Mouse (Mus musculus) neural tube, embryonic 13.5 days (tissue): ENCODE measurements around the gene Lrig1. TPM values are rescaled to one million over a fixed set of nuclear protein-coding genes. Genes with fewer than 3 reads are reported as not detected.
A peak's percentile ranks its signal among the peaks of the same experiment; 100 is the strongest.

ENCODE experiments used
- ATAC-seq: fragments of 200-750 bp; cut with Nextera tagmentation; 2 replicates; pipeline ENCODE4 v1.8.0; 2017; ENCODE audit warnings: low read depth, mild to moderate bottlenecking, moderate TSS enrichment, moderate library complexity
- H3K27ac ChIP-seq: fragments of 300-500 bp; sonication (generic); replicated peaks from 2 replicates; pipeline ENCODE4 v1.5.1; 2015; ENCODE audit warnings: moderate library complexity, mild to moderate bottlenecking, inconsistent platforms
- H3K27me3 ChIP-seq: fragments of 300-500 bp; sonication (generic); 2 replicates; pipeline ENCODE4 v1.6.1; 2015; ENCODE audit warnings: mild to moderate bottlenecking, inconsistent platforms
- H3K36me3 ChIP-seq: fragments of 300-500 bp; sonication (generic); 2 replicates; pipeline ENCODE4 v1.6.1; 2015; ENCODE audit warnings: mild to moderate bottlenecking, inconsistent platforms
- H3K4me1 ChIP-seq: fragments of 300-500 bp; sonication (generic); replicated peaks from 2 replicates; pipeline ENCODE4 v1.6.1; 2015; ENCODE audit warnings: inconsistent platforms
- H3K4me2 ChIP-seq: fragments of 300-500 bp; sonication (generic); 2 replicates; pipeline ENCODE4 v1.6.1; 2015; ENCODE audit warnings: inconsistent platforms, mild to moderate bottlenecking, moderate library complexity
- H3K4me3 ChIP-seq: fragments of 300-500 bp; sonication (generic); 2 replicates; pipeline ENCODE4 v1.5.1; 2015; ENCODE audit warnings: mild to moderate bottlenecking, inconsistent platforms
- H3K9ac ChIP-seq: fragments of 300-500 bp; sonication (generic); 2 replicates; pipeline ENCODE4 v1.6.1; 2015; ENCODE audit warnings: moderate library complexity, mild to moderate bottlenecking, inconsistent platforms
- H3K9me3 ChIP-seq: fragments of 300-500 bp; sonication (generic); 2 replicates; pipeline ENCODE4 v1.6.1; 2016; ENCODE audit warnings: inconsistent platforms
- WGBS: fragments of 180-500 bp; shearing (Covaris S2); methylation state at CpG from one replicate; pipeline ENCODE4 v1.1.7; 2015; 5-methylcytosine and 5-hydroxymethylcytosine counted together
- polyA plus RNA-seq: library from polyadenylated mRNA; unstranded; fragments of >200 nt; fragmentation: Nextera tagmentation; extraction: Ambion mirVana; gene quantifications from 2 replicates; pipeline ENCODE4 v1.2.1, GENCODE M21; 2015

Gene Lrig1
- polyA plus RNA-seq, 1 experiment from 2014 or later = 12.9 TPM

DNA sequence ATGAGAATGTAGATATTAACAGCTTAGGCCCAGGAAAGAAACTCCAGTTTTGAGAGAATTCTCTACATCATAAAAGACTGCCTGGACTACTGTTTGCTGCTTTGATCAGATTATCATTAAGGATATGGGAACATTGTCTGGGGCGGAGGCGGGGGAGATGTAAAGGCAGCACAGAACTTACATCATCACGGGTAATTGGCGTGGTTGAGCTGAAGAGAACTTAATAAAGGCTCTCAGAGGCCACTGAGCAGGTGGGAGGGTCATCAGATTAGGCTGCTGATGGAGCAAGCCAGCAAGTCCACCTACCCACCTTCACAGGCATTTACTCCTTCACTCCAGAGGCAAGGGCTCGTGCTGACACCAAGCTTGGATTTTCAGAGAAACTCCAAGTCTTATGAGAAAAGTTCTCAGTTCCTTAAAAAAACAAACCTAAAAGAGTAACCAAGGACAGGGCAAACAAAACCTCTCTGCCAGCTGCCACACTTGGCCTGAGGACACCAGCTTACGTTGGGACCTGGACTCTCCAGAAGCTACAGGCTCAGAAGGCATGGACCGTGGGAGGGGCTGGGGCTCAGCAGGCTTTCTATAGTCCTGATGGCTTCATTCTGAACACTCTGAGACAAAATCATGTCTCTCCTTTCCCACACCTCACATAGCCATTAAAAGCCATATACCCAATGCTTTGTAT, 33.4 kb downstream of the Lrig1 start:
- no peak overlapping the region for H3K9ac ChIP-seq
- no peak for ATAC-seq
- 65% methylated on average over 7 of the region's 7 CpGs for WGBS
- peaks cover 2% of the 10 kb centered on the region; the same call in 1 of the 2 replicates for H3K36me3 ChIP-seq
- no peak overlapping the region for H3K4me3 ChIP-seq
- no peaks in the 10 kb centered on the region for H3K9me3 ChIP-seq
- H3K27me3 ChIP-seq = no peaks in the 10 kb centered on the region; the same call in 1 of the 2 replicates
- no peak overlapping the region for H3K27ac ChIP-seq
- peaks cover 60% of the 10 kb centered on the region for H3K4me1 ChIP-seq
- no peak overlapping the region for H3K4me2 ChIP-seq

DNA sequence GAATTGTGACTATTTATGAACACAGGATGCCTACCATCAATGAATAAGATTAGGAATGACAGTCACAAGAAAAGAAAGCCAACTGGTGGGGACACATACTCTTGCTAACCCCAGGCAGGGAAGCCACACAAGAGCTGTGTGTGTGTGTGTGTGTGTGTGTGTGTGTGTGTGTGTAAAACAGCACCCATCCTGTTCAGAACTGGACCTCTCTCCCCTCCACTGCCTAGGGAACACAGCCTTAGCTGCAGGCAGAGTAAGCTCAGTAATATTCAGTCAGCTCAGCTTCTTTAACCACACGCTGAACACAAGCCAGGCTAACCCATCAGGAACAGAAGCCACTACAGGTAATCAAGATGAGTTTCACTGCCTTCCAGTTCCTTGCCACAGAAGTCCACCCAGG, 34.3 kb downstream of the Lrig1 start:
- H3K27me3 ChIP-seq = no peaks in the 10 kb centered on the region; the same call in 1 of the 2 replicates
- H3K9ac ChIP-seq = no peak overlapping the region
- H3K4me1 ChIP-seq = peaks cover 52% of the 10 kb centered on the region
- 42% methylated on average over 1 of the region's 1 CpGs for WGBS
- H3K27ac ChIP-seq = no peak overlapping the region
- peak; percentile 54; the same call in 1 of the 2 replicates for ATAC-seq
- H3K4me3 ChIP-seq = no peak overlapping the region
- peaks cover 3% of the 10 kb centered on the region; the same call in 1 of the 2 replicates for H3K36me3 ChIP-seq
- H3K4me2 ChIP-seq = no peak overlapping the region
- H3K9me3 ChIP-seq = no peaks in the 10 kb centered on the region

DNA sequence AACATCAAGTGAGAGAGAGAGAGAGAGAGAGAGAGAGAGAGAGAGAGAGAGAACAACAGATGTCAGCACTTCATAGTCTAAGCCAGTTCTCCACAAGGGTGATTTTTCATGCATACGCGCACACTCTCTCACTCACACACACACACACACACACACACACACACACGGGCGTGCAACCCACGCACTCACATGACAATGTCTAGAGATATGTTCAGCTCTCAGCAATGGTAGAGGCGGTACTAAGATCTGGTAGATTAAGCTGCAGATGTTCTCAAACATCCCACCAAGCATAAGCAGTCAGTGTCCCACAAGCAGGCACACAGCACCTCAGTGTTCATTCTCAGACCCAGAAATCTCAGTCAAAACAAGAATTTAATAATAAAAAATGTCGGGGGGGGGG, 34.7 kb downstream of the Lrig1 start:
- H3K4me2 ChIP-seq = no peak overlapping the region
- H3K4me3 ChIP-seq = no peak overlapping the region
- no peak for ATAC-seq
- WGBS = 87% methylated on average over 7 of the region's 7 CpGs
- no peak overlapping the region for H3K27ac ChIP-seq
- no peak overlapping the region for H3K9ac ChIP-seq
- no peaks in the 10 kb centered on the region; the same call in 1 of the 2 replicates for H3K27me3 ChIP-seq
- peaks cover 51% of the 10 kb centered on the region for H3K4me1 ChIP-seq
- no peaks in the 10 kb centered on the region for H3K9me3 ChIP-seq
- peaks cover 4% of the 10 kb centered on the region for H3K36me3 ChIP-seq

DNA sequence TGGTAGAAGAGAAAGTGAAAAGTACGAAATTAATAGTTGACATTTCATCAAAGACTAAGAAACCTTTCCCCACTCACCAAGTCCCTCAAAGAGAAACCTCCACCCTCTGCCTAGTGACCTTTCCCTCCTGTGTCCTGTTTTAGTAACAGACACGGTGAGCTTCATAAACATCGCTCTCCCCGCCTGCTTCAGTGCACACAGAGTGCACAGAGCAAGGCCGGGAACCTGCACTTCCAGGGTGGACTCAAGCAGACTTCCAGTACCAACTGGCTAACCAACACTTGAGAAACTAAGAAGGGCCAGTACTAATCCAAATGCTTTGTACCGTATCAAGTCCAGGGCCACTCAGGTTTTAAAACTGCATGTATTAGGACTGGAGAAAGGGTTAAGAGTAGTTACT, 36.0 kb downstream of the Lrig1 start:
- H3K36me3 ChIP-seq = peaks cover 9% of the 10 kb centered on the region
- 86% methylated on average over 6 of the region's 6 CpGs for WGBS
- no peaks in the 10 kb centered on the region for H3K27me3 ChIP-seq
- no peak overlapping the region for H3K27ac ChIP-seq
- no peak overlapping the region for H3K4me2 ChIP-seq
- no peaks in the 10 kb centered on the region for H3K9me3 ChIP-seq
- no peak overlapping the region for H3K9ac ChIP-seq
- H3K4me1 ChIP-seq = peaks cover 43% of the 10 kb centered on the region
- no peak for ATAC-seq
- no peak overlapping the region for H3K4me3 ChIP-seq

GRCm38 (mm10) chr6:94661923-94662322, 38.0 kb downstream of the Lrig1 start:
- no peak overlapping the region for H3K27ac ChIP-seq
- no peak overlapping the region for H3K9ac ChIP-seq
- no peaks in the 10 kb centered on the region for H3K9me3 ChIP-seq
- H3K4me3 ChIP-seq = no peak overlapping the region
- H3K4me2 ChIP-seq = no peak overlapping the region
- ATAC-seq = no peak
- WGBS = 84% methylated on average over 9 of the region's 9 CpGs
- H3K4me1 ChIP-seq = peaks cover 42% of the 10 kb centered on the region
- peaks cover 9% of the 10 kb centered on the region for H3K36me3 ChIP-seq
- no peaks in the 10 kb centered on the region for H3K27me3 ChIP-seq

- H3K9me3 ChIP-seq = no peaks in the 10 kb centered on the region
- H3K27me3 ChIP-seq = no peaks in the 10 kb centered on the region
- H3K4me2 ChIP-seq = no peak overlapping the region
- WGBS = 91% methylated on average over 8 of the region's 8 CpGs
- no peak for ATAC-seq
- no peak overlapping the region for H3K4me3 ChIP-seq
- H3K36me3 ChIP-seq = peaks cover 9% of the 10 kb centered on the region
- H3K27ac ChIP-seq = no peak overlapping the region
- peaks cover 42% of the 10 kb centered on the region for H3K4me1 ChIP-seq
- H3K9ac ChIP-seq = no peak overlapping the region
These were observed 38.6 kb downstream of the Lrig1 start for GRCm38 (mm10) chr6:94661321-94661720.

DNA sequence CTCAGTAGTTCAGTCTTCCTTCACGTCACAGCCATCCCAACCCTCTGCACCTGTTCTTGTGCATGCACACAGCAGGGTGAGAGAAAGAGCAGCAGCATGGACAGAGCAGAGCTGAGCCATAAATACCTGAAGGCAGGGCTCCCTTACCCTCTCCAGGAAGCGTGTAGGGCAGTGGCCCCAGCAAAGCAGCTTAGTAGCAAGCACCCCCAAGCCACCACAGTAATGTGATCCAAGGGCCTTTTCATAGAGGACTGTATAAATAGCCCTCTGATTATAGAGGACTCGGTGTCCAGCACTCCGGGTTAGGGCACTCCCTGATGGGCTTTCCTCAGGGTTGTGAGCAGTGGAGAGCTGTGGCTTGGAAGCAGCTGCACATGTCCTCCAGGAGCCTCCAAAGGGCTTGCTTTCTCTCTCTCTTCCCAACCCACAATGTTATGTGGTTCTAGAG, 40.0 kb downstream of the Lrig1 start:
- no peak for ATAC-seq
- no peak overlapping the region for H3K9ac ChIP-seq
- WGBS = 54% methylated on average over 4 of the region's 4 CpGs

DNA sequence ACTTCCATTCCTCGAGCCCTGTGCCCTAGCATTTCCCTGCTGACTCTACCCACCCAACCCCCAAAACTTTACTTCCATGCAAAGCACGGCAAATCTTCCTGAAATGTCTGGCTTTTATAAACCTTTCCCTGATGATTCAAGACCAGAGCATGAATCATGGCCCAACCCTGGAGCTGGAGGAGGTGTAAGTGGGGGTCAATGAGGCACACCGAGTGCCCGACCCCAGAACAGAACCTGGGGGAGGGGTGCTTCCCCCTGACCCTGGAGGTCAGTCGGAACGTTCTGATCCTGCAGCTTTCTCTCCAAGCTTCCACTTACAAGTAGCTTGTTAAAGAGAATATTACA, 41.9 kb downstream of the Lrig1 start:
- no peak for ATAC-seq
- 40% methylated on average over 6 of the region's 6 CpGs for WGBS

More for the DNA sequence above, 40.0 kb downstream of the Lrig1 start:
- Histone ChIP-seq H3K27ac (no peak overlapping the region), H3K4me1 (peaks cover 41% of the 10 kb centered on the region), H3K27me3 (no peaks in the 10 kb centered on the region), H3K9me3 (no peaks in the 10 kb centered on the region), H3K36me3 (peaks cover 9% of the 10 kb centered on the region), H3K4me2 (no peak overlapping the region), H3K4me3 (no peak overlapping the region)

DNA sequence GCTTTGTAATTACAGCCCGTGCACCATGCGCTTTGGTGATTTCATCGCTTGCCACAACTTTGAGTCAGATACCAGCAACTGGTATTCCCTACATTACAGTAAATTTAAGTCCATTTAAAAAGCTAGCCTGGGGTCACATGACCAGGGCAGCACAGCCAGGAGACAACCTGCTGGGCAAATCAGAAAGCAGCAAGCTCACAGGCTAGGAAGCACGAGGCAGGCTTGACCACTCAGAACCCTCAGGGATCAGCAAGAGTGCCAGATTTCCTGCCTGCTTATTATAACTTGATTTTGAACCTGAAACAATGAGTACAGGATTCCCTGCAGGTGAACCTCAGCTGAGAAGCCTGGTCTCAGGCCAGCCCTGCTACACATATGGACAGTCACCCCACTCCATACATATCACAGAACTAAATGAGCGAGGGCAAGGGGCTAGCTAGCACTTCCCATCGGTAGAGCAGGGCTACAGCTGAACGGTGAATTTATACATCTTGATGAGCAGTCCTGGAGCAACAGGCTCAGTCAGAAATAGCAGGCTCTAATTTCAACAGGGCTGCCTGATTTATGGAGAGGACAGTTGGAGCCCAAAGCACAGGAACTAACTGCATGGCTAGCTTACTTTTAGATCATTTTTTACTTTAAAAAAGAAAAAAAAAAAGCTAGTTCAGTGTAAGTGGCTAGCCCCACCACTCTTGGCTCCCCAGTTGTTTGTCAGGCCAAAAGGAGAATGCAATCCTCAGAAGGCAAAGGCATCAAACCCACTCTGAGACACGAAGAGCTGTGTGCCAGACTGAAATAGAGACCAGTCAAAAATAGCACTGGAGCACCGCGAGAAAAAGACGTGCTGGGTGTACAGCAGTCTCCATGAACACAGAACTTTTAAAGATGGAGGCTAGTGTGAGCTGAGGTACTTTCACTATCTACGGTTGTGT, 42.5 kb downstream of the Lrig1 start:
- 77% methylated on average over 12 of the region's 12 CpGs for WGBS
- ATAC-seq = no peak
- peaks cover 9% of the 10 kb centered on the region for H3K36me3 ChIP-seq

More for the DNA sequence above, 41.9 kb downstream of the Lrig1 start:
- Histone ChIP-seq H3K9me3 (no peaks in the 10 kb centered on the region), H3K9ac (no peak overlapping the region), H3K4me3 (no peak overlapping the region), H3K27me3 (no peaks in the 10 kb centered on the region), H3K4me2 (no peak overlapping the region), H3K36me3 (peaks cover 9% of the 10 kb centered on the region), H3K27ac (no peak overlapping the region), H3K4me1 (peaks cover 44% of the 10 kb centered on the region)

DNA sequence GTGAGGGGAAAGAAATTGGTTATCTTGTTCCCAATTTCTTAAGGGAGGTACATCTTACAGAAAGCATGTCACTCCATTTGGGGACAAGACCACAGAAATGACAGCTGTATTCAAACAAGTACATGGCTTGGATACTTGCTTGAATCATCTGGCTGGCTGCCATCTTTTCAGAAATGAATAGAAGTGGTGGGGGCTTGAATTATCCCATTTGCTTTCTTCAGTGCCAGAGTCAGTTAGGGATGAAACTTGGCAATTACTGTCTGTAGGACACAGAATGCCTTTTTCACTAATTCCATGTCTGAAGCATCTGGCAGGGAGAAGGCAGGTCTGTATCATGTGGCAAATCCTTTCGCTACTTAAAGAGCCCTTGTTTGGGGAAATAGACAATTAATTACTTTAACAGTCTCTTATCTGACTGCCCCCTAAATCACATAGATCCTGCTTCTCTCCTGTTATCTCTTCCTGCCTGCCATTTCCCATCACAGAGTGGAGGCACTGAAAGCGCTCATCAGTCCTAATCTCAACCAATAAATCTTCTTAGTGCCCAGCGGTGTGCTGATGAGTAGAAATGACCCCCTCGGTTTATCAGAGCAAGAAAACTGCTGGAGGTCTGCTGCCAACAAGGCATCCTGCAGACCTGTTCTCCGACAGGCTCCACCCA, 44.0 kb downstream of the Lrig1 start:
- peak; percentile 25; the same call in 1 of the 2 replicates for ATAC-seq
- H3K27ac ChIP-seq = peak overlapping the region; percentile 38
- no peak overlapping the region for H3K4me3 ChIP-seq
- peaks cover 65% of the 10 kb centered on the region for H3K4me1 ChIP-seq
- no peaks in the 10 kb centered on the region; the same call in 1 of the 2 replicates for H3K27me3 ChIP-seq
- H3K9ac ChIP-seq = no peak overlapping the region
- no peaks in the 10 kb centered on the region for H3K9me3 ChIP-seq
- 18% methylated on average over 5 of the region's 5 CpGs for WGBS
- H3K4me2 ChIP-seq = no peak overlapping the region
- H3K36me3 ChIP-seq = peaks cover 6% of the 10 kb centered on the region; the same call in 1 of the 2 replicates

More for the DNA sequence above, 42.5 kb downstream of the Lrig1 start:
- Histone ChIP-seq H3K4me2 (no peak overlapping the region), H3K9ac (no peak overlapping the region), H3K27me3 (no peaks in the 10 kb centered on the region; the same call in 1 of the 2 replicates), H3K27ac (0 out of 2 replicates have a peak overlapping the region, but pooled peaks have one; percentile 13), H3K4me3 (no peak overlapping the region), H3K4me1 (peaks cover 51% of the 10 kb centered on the region), H3K9me3 (no peaks in the 10 kb centered on the region)

- WGBS = 79% methylated on average over 10 of the region's 10 CpGs
- Histone ChIP-seq H3K9me3 (no peaks in the 10 kb centered on the region), H3K9ac (no peak overlapping the region), H3K27me3 (no peaks in the 10 kb centered on the region; the same call in 1 of the 2 replicates), H3K4me3 (no peak overlapping the region), H3K27ac (no peak overlapping the region), H3K4me2 (no peak overlapping the region), H3K4me1 (peaks cover 86% of the 10 kb centered on the region), H3K36me3 (no peaks in the 10 kb centered on the region)
- no peak for ATAC-seq
These were observed 46.3 kb downstream of the Lrig1 start for GRCm38 (mm10) chr6:94653388-94654316.
